Mouse (Mus musculus): Measurements from ENCODE around the gene Nfasc. TPM values are rescaled to one million over a fixed set of nuclear protein-coding genes. Genes with fewer than 3 reads are reported as not detected.

Gene Nfasc
- polyA plus RNA-seq, 1 experiment from 2014 or later, result 25.5 TPM

DNA sequence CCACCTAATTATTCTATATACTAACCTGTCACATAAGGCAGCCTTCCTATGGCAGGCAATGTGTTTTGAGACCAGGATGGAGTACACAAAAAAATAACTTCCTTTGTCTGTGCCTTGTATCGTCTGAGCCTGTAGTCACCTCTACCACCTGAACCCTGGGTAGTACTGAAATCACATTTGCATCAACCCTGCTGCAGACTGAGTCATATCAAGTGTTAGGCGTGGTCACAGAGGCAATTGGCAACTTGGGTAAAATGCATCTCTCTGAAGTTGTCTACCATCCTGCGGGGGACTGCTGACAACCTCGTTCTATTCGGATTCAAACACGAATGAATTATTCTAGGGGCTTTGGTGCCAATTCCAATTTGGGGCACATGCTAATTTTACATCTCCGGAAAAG lies 161.5 kb downstream of the Nfasc start:
- Histone ChIP-seq H3K4me3 (ENCODE audit: low read depth, low read length) (no peak overlapping the region), H3K9ac (ENCODE audit: low read length) (no peak overlapping the region), H3K27ac (ENCODE audit: low read depth, low read length) (no peak overlapping the region), H3K4me2 (ENCODE audit: low read depth) (no peak overlapping the region), H3K36me3 (ENCODE audit: control insufficient read depth, insufficient read depth, low read length) (no peaks in the 10 kb centered on the region), H3K4me1 (ENCODE audit: control insufficient read depth, insufficient read depth, low read length) (peaks cover 22% of the 10 kb centered on the region; the same call in 1 of the 2 replicates), H3K27me3 (ENCODE audit: control insufficient read depth, insufficient read depth, low read length) (no peaks in the 10 kb centered on the region), H3K9me3 (ENCODE audit: control insufficient read depth, low read length) (no peaks in the 10 kb centered on the region)
- ATAC-seq (ENCODE audit: insufficient read depth, low FRiP score, low TSS enrichment) (no peak), DNase-seq (ENCODE audit: low spot score) (no peak)
- 90% methylated on average over 7 of the region's 7 CpGs for WGBS

- Histone ChIP-seq H3K27me3 (ENCODE audit: control insufficient read depth, insufficient read depth, low read length) (no peaks in the 10 kb centered on the region), H3K9me3 (ENCODE audit: control insufficient read depth, low read length) (no peaks in the 10 kb centered on the region), H3K4me2 (ENCODE audit: low read depth) (no peak overlapping the region), H3K9ac (ENCODE audit: low read length) (no peak overlapping the region), H3K27ac (ENCODE audit: low read depth, low read length) (no peak overlapping the region), H3K36me3 (ENCODE audit: control insufficient read depth, insufficient read depth, low read length) (no peaks in the 10 kb centered on the region), H3K4me3 (ENCODE audit: low read depth, low read length) (no peak overlapping the region), H3K4me1 (ENCODE audit: control insufficient read depth, insufficient read depth, low read length) (peaks cover 9% of the 10 kb centered on the region; the same call in 1 of the 2 replicates)
- WGBS, result 95% methylated on average over 8 of the region's 8 CpGs
- DNase-seq (ENCODE audit: low spot score) (no peak), ATAC-seq (ENCODE audit: insufficient read depth, low FRiP score, low TSS enrichment) (no peak)
These were observed 164.8 kb downstream of the Nfasc start for GRCm38 (mm10) chr1:132576845-132577244.

- DNase-seq (ENCODE audit: low spot score) (no peak), ATAC-seq (ENCODE audit: insufficient read depth, low FRiP score, low TSS enrichment) (no peak)
- no peak overlapping the region for H3K4me2 ChIP-seq (ENCODE audit: low read depth)
- no peaks in the 10 kb centered on the region for H3K27me3 ChIP-seq (ENCODE audit: control insufficient read depth, insufficient read depth, low read length)
- no peaks in the 10 kb centered on the region for H3K4me1 ChIP-seq (ENCODE audit: control insufficient read depth, insufficient read depth, low read length)
- 91% methylated on average over 7 of the region's 7 CpGs for WGBS
- H3K36me3 ChIP-seq (ENCODE audit: control insufficient read depth, insufficient read depth, low read length), result no peaks in the 10 kb centered on the region
- H3K27ac ChIP-seq (ENCODE audit: low read depth, low read length), result no peak overlapping the region
- H3K4me3 ChIP-seq (ENCODE audit: low read depth, low read length), result no peak overlapping the region
- no peak overlapping the region for H3K9ac ChIP-seq (ENCODE audit: low read length)
- H3K9me3 ChIP-seq (ENCODE audit: control insufficient read depth, low read length), result no peaks in the 10 kb centered on the region
These were observed 168.7 kb downstream of the Nfasc start for GRCm38 (mm10) chr1:132572851-132573250.

DNA sequence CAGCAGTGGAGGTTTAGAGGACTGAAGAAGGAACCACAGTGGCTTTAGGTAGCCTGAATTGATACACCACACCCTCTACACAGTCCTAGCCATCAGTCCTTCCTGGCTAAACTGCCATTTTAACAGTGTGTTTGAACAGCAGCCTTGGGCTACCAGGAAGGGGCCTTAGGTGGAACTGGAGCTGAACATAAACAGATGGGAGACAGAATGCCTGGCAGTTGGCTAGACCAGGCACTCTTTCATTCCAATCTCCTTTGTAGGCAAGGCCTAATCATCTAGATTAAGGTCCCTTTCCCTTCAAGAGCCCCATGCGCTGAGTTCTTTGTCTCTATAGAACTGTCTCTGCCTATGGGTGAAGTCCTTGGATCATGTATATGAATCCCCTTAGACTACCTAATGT lies 170.0 kb downstream of the Nfasc start:
- ATAC-seq (ENCODE audit: insufficient read depth, low FRiP score, low TSS enrichment), result no peak
- Histone ChIP-seq H3K27me3 (ENCODE audit: control insufficient read depth, insufficient read depth, low read length) (no peaks in the 10 kb centered on the region), H3K27ac (ENCODE audit: low read depth, low read length) (no peak overlapping the region), H3K36me3 (ENCODE audit: control insufficient read depth, insufficient read depth, low read length) (no peaks in the 10 kb centered on the region), H3K4me2 (ENCODE audit: low read depth) (no peak overlapping the region), H3K9ac (ENCODE audit: low read length) (no peak overlapping the region), H3K4me3 (ENCODE audit: low read depth, low read length) (no peak overlapping the region), H3K9me3 (ENCODE audit: control insufficient read depth, low read length) (no peaks in the 10 kb centered on the region), H3K4me1 (ENCODE audit: control insufficient read depth, insufficient read depth, low read length) (no peaks in the 10 kb centered on the region)
- DNase-seq (ENCODE audit: low spot score), result no peak
- WGBS, result 96% methylated on average over 1 of the region's 1 CpGs

- no peak overlapping the region for H3K27ac ChIP-seq (ENCODE audit: low read depth, low read length)
- 84% methylated on average over 8 of the region's 8 CpGs for WGBS
- no peaks in the 10 kb centered on the region for H3K36me3 ChIP-seq (ENCODE audit: control insufficient read depth, insufficient read depth, low read length)
- no peaks in the 10 kb centered on the region for H3K27me3 ChIP-seq (ENCODE audit: control insufficient read depth, insufficient read depth, low read length)
- no peak overlapping the region for H3K9ac ChIP-seq (ENCODE audit: low read length)
- H3K4me3 ChIP-seq (ENCODE audit: low read depth, low read length), result no peak overlapping the region
- no peaks in the 10 kb centered on the region for H3K9me3 ChIP-seq (ENCODE audit: control insufficient read depth, low read length)
- no peak overlapping the region for H3K4me2 ChIP-seq (ENCODE audit: low read depth)
- no peak for ATAC-seq (ENCODE audit: insufficient read depth, low FRiP score, low TSS enrichment)
- H3K4me1 ChIP-seq (ENCODE audit: control insufficient read depth, insufficient read depth, low read length), result no peaks in the 10 kb centered on the region
- no peak for DNase-seq (ENCODE audit: low spot score)
These were observed 170.7 kb downstream of the Nfasc start for GRCm38 (mm10) chr1:132570906-132571305.

DNA sequence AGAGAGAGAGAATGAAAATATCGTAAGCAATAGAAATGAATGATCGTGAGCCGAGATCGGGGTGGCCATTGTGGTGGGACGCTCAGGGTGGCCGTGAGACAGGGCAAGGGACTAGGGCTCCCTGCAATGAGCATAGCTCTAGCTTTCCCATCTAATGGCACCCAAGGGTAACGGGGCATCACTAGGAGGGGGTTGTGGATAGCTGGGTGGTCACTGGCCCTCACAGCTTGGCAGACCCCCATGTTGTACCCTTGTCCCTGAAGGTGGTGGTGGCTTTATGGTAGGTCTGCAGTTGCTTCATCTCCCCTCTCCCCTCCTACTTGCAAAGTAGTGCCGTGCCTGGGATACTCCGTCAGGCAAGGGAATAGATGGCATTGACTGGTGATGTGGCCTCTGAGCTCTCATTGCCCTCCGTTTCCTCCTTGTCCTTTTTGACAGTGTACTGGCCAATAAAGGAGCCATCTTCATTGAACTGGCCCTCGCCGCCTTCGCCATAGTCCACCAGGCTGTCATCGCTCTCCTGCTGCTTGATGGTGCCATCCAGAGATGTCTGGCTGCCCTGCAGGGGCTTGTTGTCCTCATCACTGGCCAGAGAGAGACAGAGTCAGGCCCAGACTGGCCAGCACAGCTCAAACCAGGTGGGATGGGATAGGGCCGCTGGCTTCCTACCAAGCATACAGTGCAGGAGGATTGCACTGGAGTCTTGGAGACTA lies 171.4 kb downstream of the Nfasc start:
- no peak overlapping the region for H3K27ac ChIP-seq (ENCODE audit: low read depth, low read length)
- no peaks in the 10 kb centered on the region for H3K9me3 ChIP-seq (ENCODE audit: control insufficient read depth, low read length)
- DNase-seq (ENCODE audit: low spot score) (no peak), ATAC-seq (ENCODE audit: insufficient read depth, low FRiP score, low TSS enrichment) (no peak)
- H3K27me3 ChIP-seq (ENCODE audit: control insufficient read depth, insufficient read depth, low read length), result no peaks in the 10 kb centered on the region
- H3K9ac ChIP-seq (ENCODE audit: low read length), result no peak overlapping the region
- H3K4me1 ChIP-seq (ENCODE audit: control insufficient read depth, insufficient read depth, low read length), result no peaks in the 10 kb centered on the region
- H3K4me2 ChIP-seq (ENCODE audit: low read depth), result no peak overlapping the region
- 88% methylated on average over 15 of the region's 15 CpGs for WGBS
- no peak overlapping the region for H3K4me3 ChIP-seq (ENCODE audit: low read depth, low read length)
- H3K36me3 ChIP-seq (ENCODE audit: control insufficient read depth, insufficient read depth, low read length), result no peaks in the 10 kb centered on the region

DNA sequence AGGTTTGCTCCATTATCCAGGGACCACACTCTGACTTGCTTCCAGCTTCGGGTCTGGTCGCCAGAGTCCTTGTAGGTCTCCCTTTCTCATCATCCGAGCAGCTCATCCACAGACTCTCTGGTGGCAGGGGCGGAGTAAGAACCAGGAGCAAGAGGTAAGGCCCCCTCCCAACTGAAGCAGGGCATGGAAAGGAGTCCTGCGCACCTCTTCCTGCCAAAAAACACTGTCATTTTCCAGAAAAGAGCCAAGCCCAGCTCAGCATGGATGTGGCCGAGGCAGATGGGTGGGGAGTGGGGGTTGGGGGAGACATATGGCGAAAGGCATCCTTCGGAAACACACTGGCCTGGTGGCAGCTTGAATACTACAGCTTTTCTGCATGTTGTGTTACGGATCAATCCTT lies 172.1 kb downstream of the Nfasc start:
- no peak overlapping the region for H3K27ac ChIP-seq (ENCODE audit: low read depth, low read length)
- no peak overlapping the region for H3K4me3 ChIP-seq (ENCODE audit: low read depth, low read length)
- H3K9ac ChIP-seq (ENCODE audit: low read length), result no peak overlapping the region
- ATAC-seq (ENCODE audit: insufficient read depth, low FRiP score, low TSS enrichment) (no peak), DNase-seq (ENCODE audit: low spot score) (no peak)
- no peak overlapping the region for H3K4me2 ChIP-seq (ENCODE audit: low read depth)
- 70% methylated on average over 9 of the region's 9 CpGs for WGBS
- H3K4me1 ChIP-seq (ENCODE audit: control insufficient read depth, insufficient read depth, low read length), result no peaks in the 10 kb centered on the region
- no peaks in the 10 kb centered on the region for H3K36me3 ChIP-seq (ENCODE audit: control insufficient read depth, insufficient read depth, low read length)
- no peaks in the 10 kb centered on the region for H3K27me3 ChIP-seq (ENCODE audit: control insufficient read depth, insufficient read depth, low read length)
- no peaks in the 10 kb centered on the region for H3K9me3 ChIP-seq (ENCODE audit: control insufficient read depth, low read length)

- no peak for DNase-seq (ENCODE audit: low spot score)
- no peak overlapping the region for H3K27ac ChIP-seq (ENCODE audit: low read depth, low read length)
- H3K36me3 ChIP-seq (ENCODE audit: control insufficient read depth, insufficient read depth, low read length), result no peaks in the 10 kb centered on the region
- H3K4me3 ChIP-seq (ENCODE audit: low read depth, low read length), result no peak overlapping the region
- H3K4me1 ChIP-seq (ENCODE audit: control insufficient read depth, insufficient read depth, low read length), result no peaks in the 10 kb centered on the region; the same call in 1 of the 2 replicates
- no peaks in the 10 kb centered on the region for H3K9me3 ChIP-seq (ENCODE audit: control insufficient read depth, low read length)
- H3K4me2 ChIP-seq (ENCODE audit: low read depth), result no peak overlapping the region
- no peaks in the 10 kb centered on the region for H3K27me3 ChIP-seq (ENCODE audit: control insufficient read depth, insufficient read depth, low read length)
- 87% methylated on average over 11 of the region's 11 CpGs for WGBS
- no peak for ATAC-seq (ENCODE audit: insufficient read depth, low FRiP score, low TSS enrichment)
- no peak overlapping the region for H3K9ac ChIP-seq (ENCODE audit: low read length)
These were observed 174.1 kb downstream of the Nfasc start for GRCm38 (mm10) chr1:132567336-132568125.

GRCm38 (mm10) chr1:132565766-132566165 lies 175.8 kb downstream of the Nfasc start:
- no peak for ATAC-seq (ENCODE audit: insufficient read depth, low FRiP score, low TSS enrichment)
- WGBS, result 82% methylated on average over 7 of the region's 7 CpGs

More at GRCm38 (mm10) chr1:132565766-132566165, 175.8 kb downstream of the Nfasc start:
- Histone ChIP-seq H3K4me2 (ENCODE audit: low read depth) (no peak overlapping the region), H3K9me3 (ENCODE audit: control insufficient read depth, low read length) (no peaks in the 10 kb centered on the region), H3K27ac (ENCODE audit: low read depth, low read length) (no peak overlapping the region), H3K27me3 (ENCODE audit: control insufficient read depth, insufficient read depth, low read length) (no peaks in the 10 kb centered on the region), H3K4me3 (ENCODE audit: low read depth, low read length) (no peak overlapping the region), H3K36me3 (ENCODE audit: control insufficient read depth, insufficient read depth, low read length) (no peaks in the 10 kb centered on the region), H3K4me1 (ENCODE audit: control insufficient read depth, insufficient read depth, low read length) (peaks cover 8% of the 10 kb centered on the region), H3K9ac (ENCODE audit: low read length) (no peak overlapping the region)
- no peak for DNase-seq (ENCODE audit: low spot score)
